Mouse (Mus musculus): ENCODE results near the gene Taf5l.
"Not testable (repeated sequence)": the region's sequence is repeated elsewhere in the genome, so short reads cannot be mapped to it uniquely, and the experiment has no call there.

Gene Taf5l

GRCm38 (mm10) chr8:124021237-124022227 is at the start of gene Taf5l, which contains the start of gene Urb2:
Gene Taf5l (minus strand): TSS chr8:124021397.
Gene Urb2 (plus strand): TSS chr8:124021508.
- peak; percentile 92 for DNase-seq

GRCm38 (mm10) chr8:124070363-124071324 is 49.4 kb upstream of the Taf5l start:
- DNase-seq, result no peak

- DNase-seq, result no peak
These were observed 46.0 kb upstream of the Taf5l start for GRCm38 (mm10) chr8:124067059-124067750.

- no peak for DNase-seq
These were observed 45.3 kb upstream of the Taf5l start for GRCm38 (mm10) chr8:124066325-124067058.

- no peak for DNase-seq
These were observed 35.8 kb upstream of the Taf5l start for GRCm38 (mm10) chr8:124056832-124057655.

GRCm38 (mm10) chr8:124052568-124052967 is 31.4 kb upstream of the Taf5l start:
- no peak for DNase-seq

GRCm38 (mm10) chr8:124052110-124052509 is 30.9 kb upstream of the Taf5l start:
- peak; percentile 60 for DNase-seq

GRCm38 (mm10) chr8:124045856-124046255 is 24.7 kb upstream of the Taf5l start:
- DNase-seq, result no peak

GRCm38 (mm10) chr8:124044931-124045330 is 23.7 kb upstream of the Taf5l start:
- DNase-seq, result no peak

- DNase-seq, result no peak
These were observed 23.2 kb upstream of the Taf5l start for GRCm38 (mm10) chr8:124044421-124044820.

- no peak for DNase-seq
These were observed 21.0 kb upstream of the Taf5l start for GRCm38 (mm10) chr8:124042201-124042600.

- no peak for DNase-seq
These were observed 18.2 kb upstream of the Taf5l start for GRCm38 (mm10) chr8:124039351-124039750.

GRCm38 (mm10) chr8:124038121-124038520 is 16.9 kb upstream of the Taf5l start:
- DNase-seq, result no peak

- no peak for DNase-seq
These were observed 12.2 kb upstream of the Taf5l start for GRCm38 (mm10) chr8:124033400-124033799.

GRCm38 (mm10) chr8:124027831-124028230 is 6.6 kb upstream of the Taf5l start:
- DNase-seq, result no peak

GRCm38 (mm10) chr8:124026265-124026664 is 5.1 kb upstream of the Taf5l start:
- DNase-seq, result not testable (repeated sequence)

GRCm38 (mm10) chr8:124020439-124021236 is 559 bp downstream of the Taf5l start:
- DNase-seq, result peak; percentile 66

GRCm38 (mm10) chr8:124019782-124020181 is 1.4 kb downstream of the Taf5l start:
- no peak for DNase-seq

GRCm38 (mm10) chr8:124014751-124015150 is 6.4 kb downstream of the Taf5l start:
- no peak for DNase-seq

- not testable (repeated sequence) for DNase-seq
These were observed 6.9 kb downstream of the Taf5l start for GRCm38 (mm10) chr8:124014299-124014698.
